Mouse (Mus musculus): ENCODE data around the gene Gm28044. TPM values are rescaled to one million over a fixed set of nuclear protein-coding genes. Genes with fewer than 3 reads are reported as not detected.

The Gm28044 gene
- not detected in 2 replicates for polyA plus RNA-seq (2012; rRNA removed)

DNA sequence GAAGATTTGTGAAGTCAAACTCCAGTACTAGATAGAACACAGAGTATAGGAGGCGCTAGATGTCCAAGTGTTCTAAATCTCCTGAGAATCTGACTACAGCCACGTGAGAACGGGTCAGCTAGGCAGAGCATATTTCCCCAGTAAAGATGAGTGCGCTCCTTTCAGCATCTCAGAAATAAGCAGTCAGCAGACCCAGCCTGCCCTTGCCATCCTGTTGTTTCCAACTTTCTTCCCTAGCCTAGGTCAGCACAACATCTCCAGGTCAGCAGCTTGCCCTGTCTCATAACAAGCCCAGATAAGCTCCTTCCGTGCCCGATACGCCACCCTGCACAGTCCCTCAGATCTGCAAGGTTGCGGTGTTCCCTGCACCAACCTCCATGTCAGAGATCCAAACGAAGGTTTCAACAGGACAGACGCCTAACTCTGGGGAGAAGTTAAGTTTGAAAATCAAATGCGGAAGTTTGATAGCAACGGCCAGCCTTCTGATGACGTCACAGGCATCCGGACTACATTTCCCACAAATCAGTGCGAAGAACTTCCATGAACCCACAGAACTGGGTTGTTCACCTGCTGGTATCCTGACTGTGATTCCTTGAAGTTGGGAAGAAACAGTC is at the start of gene Gm28044, which contains the start of gene Zfp953:
Gm28044 (minus strand) TSS at position 406 of the 614 bp plus-strand sequence.
Zfp953 (minus strand) TSS at position 475 of the 614 bp plus-strand sequence.

GRCm38 (mm10) chr13:67399183-67399903 is 39.0 kb upstream of the Gm28044 start, which contains the start of gene Zfp429:
Gene Zfp429, minus strand, starts transcription at chr13:67399819.

GRCm38 (mm10) chr13:67375050-67375911 is 14.9 kb upstream of the Gm28044 start, which contains the start of the genes Gm28041 and Zfp456:
Gene Gm28041, minus strand, starts transcription at chr13:67375733.
Gene Zfp456, minus strand, starts transcription at chr13:67375810.

DNA sequence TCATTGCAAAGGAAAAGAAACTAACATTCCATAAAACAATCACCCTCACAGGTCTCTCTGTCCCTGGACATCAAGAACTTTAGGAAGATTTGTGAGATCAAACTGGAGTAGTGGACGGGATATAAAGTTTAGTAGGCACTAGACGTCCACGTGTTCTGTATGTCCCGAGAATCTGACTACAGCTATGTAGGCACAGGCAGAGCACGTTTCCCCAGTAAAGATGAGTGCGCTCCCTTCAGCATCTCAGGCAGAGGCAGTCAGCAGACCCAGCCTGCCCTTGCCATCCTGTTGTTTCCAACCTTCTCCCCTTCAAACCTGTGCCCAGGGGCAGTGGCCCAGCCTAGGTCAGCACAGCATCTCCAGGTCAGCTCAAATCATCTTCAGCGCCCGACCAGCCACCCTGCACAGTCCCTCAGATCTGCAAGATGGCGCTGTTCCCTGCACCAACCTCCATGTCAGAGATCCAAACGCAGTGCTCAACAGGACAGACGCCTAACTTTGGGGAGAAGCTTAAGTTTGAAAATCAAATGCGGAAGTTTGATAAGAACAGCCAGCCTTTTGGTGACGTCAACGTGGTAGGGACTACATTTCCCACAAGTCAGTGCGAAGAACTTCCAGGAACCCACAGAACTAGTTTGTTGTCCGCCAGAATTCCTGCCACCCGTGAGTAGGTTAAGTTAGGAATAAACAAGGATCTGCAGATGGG is 28.2 kb downstream of the Gm28044 start, which contains the start of gene Zfp595:
Zfp595 (minus strand) TSS at position 552 of the 706 bp plus-strand sequence.

GRCm38 (mm10) chr13:67305822-67306672 is 54.3 kb downstream of the Gm28044 start, which contains the start of gene Zfp457:
Gene Zfp457, minus strand, starts transcription at chr13:67306485.

DNA sequence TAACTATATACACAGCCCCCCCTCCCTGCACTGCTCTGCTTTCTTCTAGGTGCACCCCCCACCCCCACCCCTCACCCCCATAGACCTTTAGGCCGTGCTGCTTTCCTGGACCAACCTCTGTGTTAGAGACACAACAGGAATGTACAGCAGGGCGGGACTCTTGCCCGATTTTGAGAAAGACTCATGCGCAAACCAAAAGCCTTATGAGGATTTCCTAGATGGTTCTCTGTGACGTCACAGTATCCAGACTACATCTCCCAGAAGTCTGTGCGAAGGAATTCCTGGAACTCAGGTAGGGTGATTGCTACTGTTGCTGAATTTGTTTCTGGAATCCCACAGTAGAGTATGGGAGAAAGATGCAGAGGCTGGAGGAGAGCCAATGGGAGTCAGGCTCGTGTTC is 82.0 kb downstream of the Gm28044 start, which contains the start of gene Zfp458:
Zfp458 (minus strand) TSS at position 153 of the 400 bp plus-strand sequence.

Other genes with a start within 250 kb of the Gm28044 start
- 0.08 and 0.10 TPM in 2 replicates for gene Rslcan18, start 244.3 kb downstream of the Gm28044 start, polyA plus RNA-seq (2012; rRNA removed)
- 2.8 TPM in 2 replicates for gene Zfp759, start 238.9 kb downstream of the Gm28044 start, polyA plus RNA-seq (2012; rRNA removed)
- 5.2 and 5.4 TPM in 2 replicates for gene Rsl1, start 187.4 kb downstream of the Gm28044 start, polyA plus RNA-seq (2012; rRNA removed)
- gene Zfp455, start 166.0 kb downstream of the Gm28044 start, polyA plus RNA-seq (2012; rRNA removed): 1.3 and 1.4 TPM in 2 replicates
- gene Zfp458, start 82.1 kb downstream of the Gm28044 start, polyA plus RNA-seq (2012; rRNA removed): 3.0 and 3.6 TPM in 2 replicates
- 2.1 and 2.5 TPM in 2 replicates for gene Zfp457, start 54.1 kb downstream of the Gm28044 start, polyA plus RNA-seq (2012; rRNA removed)
- 2.3 and 2.5 TPM in 2 replicates for gene Zfp595, start 28.0 kb downstream of the Gm28044 start, polyA plus RNA-seq (2012; rRNA removed)
- gene Zfp953, start 69 bp upstream of the Gm28044 start, polyA plus RNA-seq (2012; rRNA removed): 0.59 and 0.71 TPM in 2 replicates
- 0.18 TPM in 1 of 2 replicates, not detected in the other for gene Gm28041, start 15.2 kb upstream of the Gm28044 start, polyA plus RNA-seq (2012; rRNA removed)
- 0.47 and 0.48 TPM in 2 replicates for gene Zfp456, start 15.3 kb upstream of the Gm28044 start, polyA plus RNA-seq (2012; rRNA removed)
- gene Zfp429, start 39.3 kb upstream of the Gm28044 start, polyA plus RNA-seq (2012; rRNA removed): 3.7 and 5.1 TPM in 2 replicates
- 0.84 and 1.1 TPM in 2 replicates for gene Zfp459, start 60.9 kb upstream of the Gm28044 start, polyA plus RNA-seq (2012; rRNA removed)
- gene Zfp874a, start 91.1 kb upstream of the Gm28044 start, polyA plus RNA-seq (2012; rRNA removed): 2.9 and 3.1 TPM in 2 replicates
- 3.9 and 4.0 TPM in 2 replicates for gene Zfp874b, start 123.7 kb upstream of the Gm28044 start, polyA plus RNA-seq (2012; rRNA removed)
- gene Zfp58, start 140.0 kb upstream of the Gm28044 start, polyA plus RNA-seq (2012; rRNA removed): 5.7 and 6.2 TPM in 2 replicates
- 0.05 TPM in 1 of 2 replicates, not detected in the other for gene Gm26965, start 165.6 kb upstream of the Gm28044 start, polyA plus RNA-seq (2012; rRNA removed)
- gene Zfp87, start 165.6 kb upstream of the Gm28044 start, polyA plus RNA-seq (2012; rRNA removed): 23.0 and 23.8 TPM in 2 replicates
- 8.4 and 9.1 TPM in 2 replicates for gene Zfp748, start 193.3 kb upstream of the Gm28044 start, polyA plus RNA-seq (2012; rRNA removed)
- gene Zfp729b, start 249.2 kb upstream of the Gm28044 start, polyA plus RNA-seq (2012; rRNA removed): 2.8 and 3.0 TPM in 2 replicates